Mouse (Mus musculus) MEL (cell line): ENCODE measurements around the gene Ltbp2. TPM values are rescaled to one million over a fixed set of nuclear protein-coding genes. Genes with fewer than 3 reads are reported as not detected.
A peak's percentile ranks its signal among the peaks of the same experiment; 100 is the strongest.

Experiments used
- DNase-seq: peaks from one replicate; pipeline ENCODE4 v3.0.0; 2011; ENCODE audit warnings: low read depth, low spot score
- H3K27ac ChIP-seq: 2 replicates; pipeline ENCODE4 v1.5.1; 2012; ENCODE audit warnings: low read depth, mild to moderate bottlenecking, control low read depth, low read length, moderate library complexity; ENCODE audit not compliant: control insufficient read depth
- H3K27me3 ChIP-seq, 2 experiments: fragments of 150-350 bp in 1 of 2; sonication (generic) in 1 of 2; 2 replicates each; pipeline ENCODE4 v1.6.1; 2012; ENCODE audit warnings: low read length in 2 of 2, mild to moderate bottlenecking in 2 of 2, improper control_type of control experiment in 1 of 2, moderate library complexity in 1 of 2; ENCODE audit not compliant: insufficient read depth in 2 of 2, control insufficient read depth in 1 of 2
- H3K36me3 ChIP-seq, 2 experiments: 2 replicates each; pipeline ENCODE4 v1.6.1; 2012 to 2014; ENCODE audit warnings: low read length in 2 of 2, improper control_type of control experiment in 1 of 2, inconsistent platforms in 1 of 2, mild to moderate bottlenecking in 1 of 2; ENCODE audit not compliant: insufficient read depth in 2 of 2, control insufficient read depth in 1 of 2
- H3K4me1 ChIP-seq, 2 experiments: fragments of 150-350 bp in 1 of 2; sonication (generic) in 1 of 2; 2 replicates each; pipeline ENCODE4 v1.6.1; 2012; ENCODE audit warnings: low read length in 2 of 2, improper control_type of control experiment in 1 of 2, mild to moderate bottlenecking in 1 of 2; ENCODE audit not compliant: insufficient read depth in 2 of 2, control insufficient read depth in 1 of 2
- H3K4me3 ChIP-seq, 2 experiments: fragments of 150-350 bp in 1 of 2; sonication (generic) in 1 of 2; 2 replicates each; pipeline ENCODE4 v1.5.1; 2012; ENCODE audit warnings: low read depth in 2 of 2, low read length in 2 of 2, mild to moderate bottlenecking in 2 of 2, moderate library complexity in 2 of 2, control low read depth in 1 of 2, improper control_type of control experiment in 1 of 2; ENCODE audit not compliant: control insufficient read depth in 1 of 2, insufficient read depth in 1 of 2
- H3K79me2 ChIP-seq: 2 replicates; pipeline ENCODE4 v1.6.1; 2012; ENCODE audit warnings: mild to moderate bottlenecking, low read length, moderate library complexity; ENCODE audit not compliant: control insufficient read depth, poor library complexity, insufficient read depth
- H3K9ac ChIP-seq: 2 replicates; pipeline ENCODE4 v1.6.1; 2012; ENCODE audit warnings: low read depth, mild to moderate bottlenecking, control low read depth, low read length, moderate library complexity; ENCODE audit not compliant: control insufficient read depth, poor library complexity, severe bottlenecking
- H3K9me3 ChIP-seq: fragments of 150-350 bp; sonication (generic); replicated peaks from 2 replicates; pipeline ENCODE4 v1.6.1; 2012; ENCODE audit warnings: mild to moderate bottlenecking, low read length, improper control_type of control experiment, moderate library complexity; ENCODE audit not compliant: insufficient read depth
- CHD1 ChIP-seq: IDR thresholded peaks from 2 replicates; pipeline ENCODE4 v1.6.1; 2012; ENCODE audit warnings: low read depth, mild to moderate bottlenecking, inconsistent platforms, low read length, improper control_type of control experiment
- CHD2 ChIP-seq: IDR thresholded peaks from 2 replicates; pipeline ENCODE4 v1.6.1; 2011; ENCODE audit warnings: low read length, improper control_type of control experiment
- CTCF ChIP-seq, 3 experiments: IDR thresholded peaks in 2 of 3; conservative IDR thresholded peaks in 1 of 3; 2 replicates each; pipeline ENCODE4 v1.5.1; 2011 to 2012; ENCODE audit warnings: low read length in 3 of 3, low read depth in 2 of 3, mild to moderate bottlenecking in 2 of 3, improper control_type of control experiment in 1 of 3, inconsistent platforms in 1 of 3, mixed read lengths in 1 of 3, moderate library complexity in 1 of 3; ENCODE audit not compliant: control insufficient read depth in 1 of 3, insufficient read depth in 1 of 3, poor library complexity in 1 of 3, severe bottlenecking in 1 of 3
- E2F4 ChIP-seq: IDR thresholded peaks from 2 replicates; pipeline ENCODE4 v1.6.1; 2011; ENCODE audit warnings: low read depth, low read length, improper control_type of control experiment, borderline replicate concordance
- EP300 ChIP-seq, 2 experiments: IDR thresholded peaks; 2 replicates each; pipeline ENCODE4 v1.6.1; 2011; ENCODE audit warnings: improper control_type of control experiment in 2 of 2, low read length in 2 of 2, low read depth in 1 of 2, mild to moderate bottlenecking in 1 of 2
- ETS1 ChIP-seq: IDR thresholded peaks from 2 replicates; pipeline ENCODE4 v1.6.1; 2012; ENCODE audit warnings: low read depth, mild to moderate bottlenecking, inconsistent platforms, low read length, improper control_type of control experiment, moderate library complexity
- GABPA ChIP-seq: IDR thresholded peaks from 2 replicates; pipeline ENCODE4 v1.6.1; 2012; ENCODE audit warnings: low read depth, mild to moderate bottlenecking, inconsistent platforms, low read length, improper control_type of control experiment, moderate library complexity
- JUND ChIP-seq: IDR thresholded peaks from 2 replicates; pipeline ENCODE4 v1.6.1; 2011; ENCODE audit warnings: low read depth, mild to moderate bottlenecking, improper control_type of control experiment, low read length
- KAT2A ChIP-seq: conservative IDR thresholded peaks from 2 replicates; pipeline ENCODE4 v1.6.1; 2012; ENCODE audit warnings: low read depth, low read length, improper control_type of control experiment, inconsistent platforms
- MAFK ChIP-seq: IDR thresholded peaks from 2 replicates; pipeline ENCODE4 v1.6.1; 2011; ENCODE audit warnings: low read depth, mild to moderate bottlenecking, low read length, improper control_type of control experiment, borderline replicate concordance
- MAZ ChIP-seq: IDR thresholded peaks from 2 replicates; pipeline ENCODE4 v1.6.1; 2012; ENCODE audit warnings: low read depth, mild to moderate bottlenecking, inconsistent platforms, low read length, improper control_type of control experiment
- MEF2A ChIP-seq: IDR thresholded peaks from 2 replicates; pipeline ENCODE4 v1.6.1; 2014; ENCODE audit warnings: low read depth, mild to moderate bottlenecking, inconsistent platforms, low read length, improper control_type of control experiment; ENCODE audit not compliant: poor library complexity, insufficient replicate concordance, severe bottlenecking; ENCODE audit errors: extremely low read depth
- MXI1 ChIP-seq: IDR thresholded peaks from 2 replicates; pipeline ENCODE4 v1.6.1; 2011; ENCODE audit warnings: mild to moderate bottlenecking, low read depth, low read length, improper control_type of control experiment
- MYB ChIP-seq: IDR thresholded peaks from 2 replicates; pipeline ENCODE4 v1.6.1; 2011; ENCODE audit warnings: mild to moderate bottlenecking, low read depth, low read length, improper control_type of control experiment
- MYC ChIP-seq: IDR thresholded peaks from 2 replicates; pipeline ENCODE4 v1.6.1; 2011; ENCODE audit warnings: low read depth, mild to moderate bottlenecking, low read length, improper control_type of control experiment, moderate library complexity
- NELFE ChIP-seq: IDR thresholded peaks from 2 replicates; pipeline ENCODE4 v1.6.1; 2011; ENCODE audit warnings: low read depth, low read length, improper control_type of control experiment
- POLR2AphosphoS2 ChIP-seq: IDR thresholded peaks from 2 replicates; pipeline ENCODE4 v1.6.1; 2011; ENCODE audit warnings: low read length, improper control_type of control experiment
- POLR2AphosphoS5 ChIP-seq: IDR thresholded peaks from 2 replicates; pipeline ENCODE4 v1.6.1; 2012; ENCODE audit warnings: low read depth, borderline replicate concordance, mild to moderate bottlenecking, inconsistent platforms, low read length, moderate library complexity, mixed read lengths
- RAD21 ChIP-seq: IDR thresholded peaks from 2 replicates; pipeline ENCODE4 v1.6.1; 2011; ENCODE audit warnings: mild to moderate bottlenecking, low read depth, low read length, improper control_type of control experiment
- RCOR1 ChIP-seq: IDR thresholded peaks from 2 replicates; pipeline ENCODE4 v1.6.1; 2012; ENCODE audit warnings: low read depth, mild to moderate bottlenecking, inconsistent platforms, low read length, improper control_type of control experiment
- SMC3 ChIP-seq: IDR thresholded peaks from 2 replicates; pipeline ENCODE4 v1.6.1; 2011; ENCODE audit warnings: low read depth, low read length, improper control_type of control experiment
- TAL1 ChIP-seq: IDR thresholded peaks from 2 replicates; pipeline ENCODE4 v1.6.1; 2012; ENCODE audit warnings: mild to moderate bottlenecking, inconsistent platforms, low read length, moderate library complexity, mixed read lengths
- USF2 ChIP-seq, 2 experiments: IDR thresholded peaks; 2 replicates each; pipeline ENCODE4 v1.6.1; 2011 to 2012; ENCODE audit warnings: improper control_type of control experiment in 2 of 2, low read length in 2 of 2, borderline replicate concordance in 1 of 2, inconsistent platforms in 1 of 2, low read depth in 1 of 2, mild to moderate bottlenecking in 1 of 2; ENCODE audit not compliant: insufficient read depth in 1 of 2
- ZC3H11A ChIP-seq: IDR thresholded peaks from 2 replicates; pipeline ENCODE4 v1.6.1; 2012; ENCODE audit warnings: low read depth, mild to moderate bottlenecking, inconsistent platforms, low read length, improper control_type of control experiment
- ZMIZ1 ChIP-seq: IDR thresholded peaks from 2 replicates; pipeline ENCODE4 v1.6.1; 2012; ENCODE audit warnings: low read depth, mild to moderate bottlenecking, inconsistent platforms, low read length, improper control_type of control experiment, moderate library complexity
- ZNF384 ChIP-seq: IDR thresholded peaks from 2 replicates; pipeline ENCODE4 v1.6.1; 2012; ENCODE audit warnings: low read depth, mild to moderate bottlenecking, inconsistent platforms, low read length, improper control_type of control experiment
- polyA plus RNA-seq, 2 experiments: library from polyadenylated mRNA; stranded (reverse) in 1 of 2; unstranded in 1 of 2; fragments of >175 nt in 1 of 2; fragments of >200 nt in 1 of 2; gene quantifications; 2 replicates each; pipeline versions ENCODE4 v1.2.1 to v1.2.4; 2012; ENCODE audit warnings: low replicate concordance in 2 of 2, low read depth in 1 of 2; ENCODE audit not compliant: insufficient read length in 2 of 2, insufficient read depth in 1 of 2, missing spikeins in 1 of 2
- total RNA-seq: library from RNA; depleted of rRNA; stranded (reverse); fragments of 300-350 nt; gene quantifications from 2 replicates; pipeline ENCODE4 v1.2.3, GENCODE M21; 2012

Ltbp2 gene
- total and polyA plus RNA-seq, 3 experiments: 0.01 to 0.08 TPM; not detected in 1

DNA sequence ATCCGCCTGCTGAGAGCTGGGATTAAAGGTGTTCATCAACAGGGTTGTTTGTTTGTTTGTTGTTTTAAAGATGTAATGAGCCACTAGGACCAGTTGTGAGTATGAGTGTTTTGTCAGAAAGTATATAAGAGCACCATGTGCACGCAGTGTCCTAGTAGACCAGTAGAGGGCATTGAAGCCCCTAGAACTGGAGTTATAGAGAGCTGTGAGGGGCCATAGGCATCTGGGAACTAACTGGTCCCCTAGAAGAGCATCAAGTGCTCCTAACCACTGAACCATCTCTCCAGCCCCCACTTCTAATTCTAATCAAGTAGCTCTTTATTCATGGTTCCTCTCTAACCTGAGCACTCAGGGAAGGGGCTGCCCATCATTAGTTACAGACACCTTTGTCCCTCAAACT lies 117.3 kb downstream of the Ltbp2 start:
- H3K27me3 ChIP-seq: no peaks in the 10 kb centered on the region
- no peak overlapping the region for H3K4me3 ChIP-seq
- no peak overlapping the region for H3K27ac ChIP-seq
- peak; percentile 64 for DNase-seq
- no peaks in the 10 kb centered on the region for H3K79me2 ChIP-seq
- no peaks in the 10 kb centered on the region for H3K9me3 ChIP-seq
- no peak overlapping the region for H3K9ac ChIP-seq
- no peaks in the 10 kb centered on the region for H3K4me1 ChIP-seq
- TF ChIP-seq MYB (no peak), CTCF (IDR thresholded peaks at IDR 0.05 in 2 of 3, conservative IDR thresholded peaks at IDR 0.05 in 1 of 3; ENCODE audit: control insufficient read depth in 1 of 3, insufficient read depth in 1 of 3, low read depth in 2 of 3, low read length in 3 of 3, poor library complexity in 1 of 3, severe bottlenecking in 1 of 3) (peak; percentile 40 to 75 (median 69)), POLR2AphosphoS2 (no peak), EP300 (IDR thresholded peaks at IDR 0.05; ENCODE audit: low read depth in 1 of 2, low read length in 2 of 2) (no peak), RCOR1 (no peak), MYC (peak; percentile 71), CHD1 (no peak), POLR2AphosphoS5 (no peak), ZNF384 (no peak), CHD2 (no peak), MXI1 (no peak), E2F4 (no peak), ZC3H11A (peak; percentile 34; the same call in 1 of the 2 replicates), GABPA (no peak), SMC3 (peak; percentile 50), ZMIZ1 (no peak), ETS1 (no peak), NELFE (no peak), RAD21 (peak; percentile 69), MAFK (no peak), MEF2A (no peak)
- peaks cover 0 to 2% of the 10 kb centered on the region in 2 experiments; a peak in 2 of 4 replicates for H3K36me3 ChIP-seq

DNA sequence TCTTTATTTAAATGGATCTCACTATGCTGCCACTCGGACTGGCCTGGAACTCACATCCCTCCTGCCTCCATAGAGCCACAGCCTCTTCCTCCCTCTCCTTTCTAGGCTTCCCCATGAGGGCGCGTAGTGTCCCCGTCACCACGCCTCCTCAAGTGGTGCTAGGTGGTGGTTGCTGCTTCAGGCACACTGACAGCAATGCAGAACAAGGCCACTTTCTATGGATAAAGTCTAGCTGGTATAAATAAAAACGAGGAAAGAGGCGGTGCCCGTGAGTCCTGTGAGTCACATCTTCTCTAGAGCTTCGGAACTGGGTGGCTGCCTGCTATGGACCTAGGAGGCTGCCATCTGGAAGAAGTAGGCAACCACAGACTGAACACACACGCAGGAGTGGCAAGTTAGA lies 120.3 kb downstream of the Ltbp2 start:
- H3K9ac ChIP-seq: no peak overlapping the region
- H3K4me1 ChIP-seq: no peaks in the 10 kb centered on the region
- H3K9me3 ChIP-seq: no peaks in the 10 kb centered on the region
- TF ChIP-seq MEF2A (no peak), E2F4 (no peak), RCOR1 (no peak), ETS1 (no peak), MAZ (no peak), KAT2A (no peak), CHD1 (no peak), SMC3 (no peak), USF2 (IDR thresholded peaks at IDR 0.05; ENCODE audit: borderline replicate concordance in 1 of 2, insufficient read depth in 1 of 2, low read depth in 1 of 2, low read length in 2 of 2) (no peak), TAL1 (no peak), MYB (no peak), JUND (no peak), NELFE (no peak)
- TF ChIP-seq, all 39 proteins: peak for 0
- no peak overlapping the region for H3K4me3 ChIP-seq
- no peaks in the 10 kb centered on the region; a peak in 1 of 4 replicates for H3K27me3 ChIP-seq
- no peaks in the 10 kb centered on the region; a peak in 2 of 4 replicates for H3K36me3 ChIP-seq
- no peaks in the 10 kb centered on the region for H3K79me2 ChIP-seq
- DNase-seq: no peak
- no peak overlapping the region for H3K27ac ChIP-seq
